8 mouse cellular contexts compared by ENCODE assay signal in the genomic region with DNA sequence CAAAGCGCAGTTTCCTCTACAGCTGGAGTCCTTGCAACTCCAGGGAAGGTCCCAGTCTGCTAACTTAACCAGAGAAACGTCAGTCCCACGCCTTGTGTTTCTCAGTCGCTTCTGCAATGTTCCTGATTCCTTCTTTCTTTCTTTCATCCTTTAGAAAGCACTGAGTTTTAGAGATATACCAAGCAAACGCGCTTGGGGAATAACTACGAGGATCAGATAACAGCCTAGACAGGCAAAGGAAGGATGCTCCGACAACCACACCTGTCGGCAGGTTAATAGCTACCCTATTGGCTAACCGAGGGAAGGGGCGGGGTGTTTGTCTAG. TPM values are rescaled to one million over a fixed set of nuclear protein-coding genes. Genes with fewer than 3 reads are reported as not detected.
DNase-seq lines count a peak whose midpoint lies in the region; ATAC-seq and TF ChIP-seq lines count a peak whose summit lies in the region.

No protein-coding gene starts in this region.

- H3K27ac ChIP-seq in kidney, embryonic 15.5 days = peak overlapping the region; percentile 99
- H3K27ac ChIP-seq in bone marrow, adult 2 months (ENCODE audit: control insufficient read depth, insufficient read depth, low read depth, low read length, poor library complexity) = peak overlapping the region; percentile 41; the same call in 1 of the 2 replicates
- H3K27ac ChIP-seq in forebrain, embryonic 15.5 days (replicated peaks) = peak overlapping the region; percentile 73
- H3K27ac ChIP-seq in liver, embryonic 11.5 days (ENCODE audit: low read depth, low read length) = peak overlapping the region; percentile 6
- H3K27ac ChIP-seq in stomach, embryonic 14.5 days (ENCODE audit: low read length) = no peak overlapping the region; the same call in 1 of the 2 replicates

- TF ChIP-seq CTCF in bone marrow, adult 2 months (IDR thresholded peaks at IDR 0.05; ENCODE audit: control insufficient read depth, insufficient read depth, low read length) = no peak

- peaks cover 51% of the 10 kb centered on the region for H3K36me3 ChIP-seq in kidney, embryonic 15.5 days
- peaks cover 21% of the 10 kb centered on the region for H3K36me3 ChIP-seq in forebrain, embryonic 15.5 days
- peaks cover 15% of the 10 kb centered on the region for H3K36me3 ChIP-seq in liver, embryonic 11.5 days (ENCODE audit: control insufficient read depth, insufficient read depth, low read length)
- H3K36me3 ChIP-seq in stomach, embryonic 14.5 days (ENCODE audit: control insufficient read depth, insufficient read depth, low read length) = peaks cover 10% of the 10 kb centered on the region

- no peak for TF ChIP-seq POLR2A in bone marrow, adult 2 months (IDR thresholded peaks at IDR 0.05; ENCODE audit: borderline replicate concordance, control insufficient read depth, low read depth, low read length)

- H3K9me3 ChIP-seq in kidney, embryonic 15.5 days (replicated peaks) = no peaks in the 10 kb centered on the region
- no peaks in the 10 kb centered on the region for H3K9me3 ChIP-seq in forebrain, embryonic 15.5 days
- no peaks in the 10 kb centered on the region for H3K9me3 ChIP-seq in liver, embryonic 11.5 days (ENCODE audit: control insufficient read depth, low read length)
- H3K9me3 ChIP-seq in stomach, embryonic 14.5 days (ENCODE audit: control insufficient read depth, low read depth, low read length) = no peaks in the 10 kb centered on the region

- no peaks in the 10 kb centered on the region for H3K27me3 ChIP-seq in kidney, embryonic 15.5 days
- no peaks in the 10 kb centered on the region for H3K27me3 ChIP-seq in forebrain, embryonic 15.5 days
- no peaks in the 10 kb centered on the region for H3K27me3 ChIP-seq in liver, embryonic 11.5 days (replicated peaks; ENCODE audit: control insufficient read depth, insufficient read depth, low read length)
- no peaks in the 10 kb centered on the region for H3K27me3 ChIP-seq in stomach, embryonic 14.5 days (ENCODE audit: control insufficient read depth, insufficient read depth, low read length)

- ATAC-seq in kidney, embryonic 15.5 days (replicated peaks; ENCODE audit: low FRiP score) = peak; percentile 0; the same call in 1 of the 2 replicates
- ATAC-seq in forebrain, embryonic 15.5 days (replicated peaks) = peak; percentile 0; the same call in 1 of the 2 replicates
- no peak for ATAC-seq in liver, embryonic 11.5 days (replicated peaks; ENCODE audit: low FRiP score)
- ATAC-seq in stomach, embryonic 14.5 days (ENCODE audit: insufficient number of reproducible peaks, insufficient read depth, low FRiP score, low read depth) = no peak

- peak overlapping the region; percentile 99 for H3K4me3 ChIP-seq in kidney, embryonic 15.5 days (replicated peaks)
- peak overlapping the region; percentile 47 for H3K4me3 ChIP-seq in bone marrow, adult 2 months (replicated peaks; ENCODE audit: control insufficient read depth, low read depth, low read length)
- H3K4me3 ChIP-seq in forebrain, embryonic 15.5 days = peak overlapping the region; percentile 74
- peak overlapping the region; percentile 99 for H3K4me3 ChIP-seq in liver, embryonic 11.5 days (ENCODE audit: low read depth, low read length)
- peak overlapping the region; percentile 91 for H3K4me3 ChIP-seq in stomach, embryonic 14.5 days (ENCODE audit: low read depth, low read length)

- H3K4me1 ChIP-seq in kidney, embryonic 15.5 days = peaks cover 38% of the 10 kb centered on the region
- H3K4me1 ChIP-seq in bone marrow, adult 2 months (ENCODE audit: control insufficient read depth, insufficient read depth, low read length) = peaks cover 5% of the 10 kb centered on the region
- H3K4me1 ChIP-seq in forebrain, embryonic 15.5 days = peaks cover 40% of the 10 kb centered on the region
- peaks cover 29% of the 10 kb centered on the region for H3K4me1 ChIP-seq in liver, embryonic 11.5 days (replicated peaks; ENCODE audit: control insufficient read depth, insufficient read depth, low read length)
- peaks cover 27% of the 10 kb centered on the region for H3K4me1 ChIP-seq in stomach, embryonic 14.5 days (ENCODE audit: control insufficient read depth, insufficient read depth, low read length)

- under 1% methylated on average over 11 of the region's 11 CpGs for WGBS in kidney, embryonic 15.5 days
- 0% methylated on average over 11 of the region's 11 CpGs for WGBS in bone marrow, adult 2 months
- under 1% methylated on average over 11 of the region's 11 CpGs for WGBS in forebrain, embryonic 15.5 days
- WGBS in liver, embryonic 11.5 days = 0% methylated on average over 11 of the region's 11 CpGs
- 2% methylated on average over 11 of the region's 11 CpGs for whole genome bisulfite sequencing in stomach, embryonic 14.5 days

- no peak for DNase-seq in kidney, postnatal 14 days
- no peak for DNase-seq in liver, embryonic 11.5 days (ENCODE audit: low spot score)
- DNase-seq in layer of hippocampus, adult 11-12 months (ENCODE audit: low spot score) = no peak
- no peak for DNase-seq in adrenal gland, adult (ENCODE audit: inconsistent age in 2 of 2, low spot score in 1 of 2)

- H3K9ac ChIP-seq in kidney, embryonic 15.5 days = peak overlapping the region; percentile 24; the same call in 1 of the 2 replicates
- peak overlapping the region; percentile 27; the same call in 1 of the 2 replicates for H3K9ac ChIP-seq in forebrain, embryonic 15.5 days (replicated peaks)
- H3K9ac ChIP-seq in liver, embryonic 11.5 days (ENCODE audit: low read depth, low read length) = 0 out of 2 replicates have a peak overlapping the region, but pooled peaks have one; percentile 20
- no peak overlapping the region for H3K9ac ChIP-seq in stomach, embryonic 14.5 days (replicated peaks; ENCODE audit: low read depth, low read length)

- H3K4me2 ChIP-seq in kidney, embryonic 15.5 days = peak overlapping the region; percentile 75
- peak overlapping the region; percentile 71 for H3K4me2 ChIP-seq in forebrain, embryonic 15.5 days (replicated peaks)
- H3K4me2 ChIP-seq in liver, embryonic 11.5 days = peak overlapping the region; percentile 90
- peak overlapping the region; percentile 54 for H3K4me2 ChIP-seq in stomach, embryonic 14.5 days (replicated peaks; ENCODE audit: low read depth, low read length)

RNA-seq across cellular contexts. Expression of gene Cnot3, which starts 0.8 kb away (rescaled TPM):
- 60.6 and 66.5 TPM in 2 replicates for polyA plus RNA-seq in kidney, embryonic 15.5 days (2015; fragmentation: Nextera tagmentation; extraction: Ambion mirVana)
- polyA plus RNA-seq in bone marrow, adult 2 months (2011; ENCODE audit: insufficient read depth, insufficient read length, low replicate concordance, missing spikeins) = 72.1 and 112 TPM in 2 replicates
- 49.5 and 51.7 TPM in 2 replicates for polyA plus RNA-seq in forebrain, embryonic 15.5 days (2015; fragmentation: Nextera tagmentation; extraction: Ambion mirVana)
- 69.6 and 76.5 TPM in 2 replicates for polyA plus RNA-seq in liver, embryonic 11.5 days (2014; fragmentation: Nextera tagmentation; extraction: Ambion mirVana)
- 58.3 and 59.5 TPM in 2 replicates for polyA plus RNA-seq in stomach, embryonic 14.5 days (2014; fragmentation: Nextera tagmentation; extraction: Ambion mirVana)

RNA-seq across cellular contexts. Expression of gene Prpf31, which starts 14.5 kb away (rescaled TPM):
- polyA plus RNA-seq in kidney, embryonic 15.5 days (2015; fragmentation: Nextera tagmentation; extraction: Ambion mirVana) = 110 and 116 TPM in 2 replicates
- polyA plus RNA-seq in bone marrow, adult 2 months (2011; ENCODE audit: insufficient read depth, insufficient read length, low replicate concordance, missing spikeins) = 26.4 and 45.2 TPM in 2 replicates
- polyA plus RNA-seq in forebrain, embryonic 15.5 days (2015; fragmentation: Nextera tagmentation; extraction: Ambion mirVana) = 108 TPM in 2 replicates
- polyA plus RNA-seq in liver, embryonic 11.5 days (2014; fragmentation: Nextera tagmentation; extraction: Ambion mirVana) = 136 and 137 TPM in 2 replicates
- polyA plus RNA-seq in stomach, embryonic 14.5 days (2014; fragmentation: Nextera tagmentation; extraction: Ambion mirVana) = 85.3 and 94.4 TPM in 2 replicates

RNA-seq across cellular contexts. Expression of gene Tfpt, which starts 14.6 kb away (rescaled TPM):
- polyA plus RNA-seq in kidney, embryonic 15.5 days (2015; fragmentation: Nextera tagmentation; extraction: Ambion mirVana) = 22.6 and 23.9 TPM in 2 replicates
- 12.2 and 42.0 TPM in 2 replicates for polyA plus RNA-seq in bone marrow, adult 2 months (2011; ENCODE audit: insufficient read depth, insufficient read length, low replicate concordance, missing spikeins)
- polyA plus RNA-seq in forebrain, embryonic 15.5 days (2015; fragmentation: Nextera tagmentation; extraction: Ambion mirVana) = 33.8 and 37.4 TPM in 2 replicates
- polyA plus RNA-seq in liver, embryonic 11.5 days (2014; fragmentation: Nextera tagmentation; extraction: Ambion mirVana) = 21.5 and 24.1 TPM in 2 replicates
- polyA plus RNA-seq in stomach, embryonic 14.5 days (2014; fragmentation: Nextera tagmentation; extraction: Ambion mirVana) = 22.3 and 22.4 TPM in 2 replicates

RNA-seq across cellular contexts. Expression of gene Leng1, which starts 21.3 kb away (rescaled TPM):
- 18.1 and 18.7 TPM in 2 replicates for polyA plus RNA-seq in kidney, embryonic 15.5 days (2015; fragmentation: Nextera tagmentation; extraction: Ambion mirVana)
- polyA plus RNA-seq in bone marrow, adult 2 months (2011; ENCODE audit: insufficient read depth, insufficient read length, low replicate concordance, missing spikeins) = 5.5 and 9.8 TPM in 2 replicates
- polyA plus RNA-seq in forebrain, embryonic 15.5 days (2015; fragmentation: Nextera tagmentation; extraction: Ambion mirVana) = 15.7 and 16.5 TPM in 2 replicates
- 13.4 and 13.5 TPM in 2 replicates for polyA plus RNA-seq in liver, embryonic 11.5 days (2014; fragmentation: Nextera tagmentation; extraction: Ambion mirVana)
- 14.0 and 14.1 TPM in 2 replicates for polyA plus RNA-seq in stomach, embryonic 14.5 days (2014; fragmentation: Nextera tagmentation; extraction: Ambion mirVana)

RNA-seq across cellular contexts. Expression of gene Ndufa3, which starts 27.1 kb away (rescaled TPM):
- polyA plus RNA-seq in kidney, embryonic 15.5 days (2015; fragmentation: Nextera tagmentation; extraction: Ambion mirVana) = 500 and 505 TPM in 2 replicates
- polyA plus RNA-seq in bone marrow, adult 2 months (2011; ENCODE audit: insufficient read depth, insufficient read length, low replicate concordance, missing spikeins) = 372 and 377 TPM in 2 replicates
- polyA plus RNA-seq in forebrain, embryonic 15.5 days (2015; fragmentation: Nextera tagmentation; extraction: Ambion mirVana) = 378 and 431 TPM in 2 replicates
- 375 and 405 TPM in 2 replicates for polyA plus RNA-seq in liver, embryonic 11.5 days (2014; fragmentation: Nextera tagmentation; extraction: Ambion mirVana)
- 517 and 630 TPM in 2 replicates for polyA plus RNA-seq in stomach, embryonic 14.5 days (2014; fragmentation: Nextera tagmentation; extraction: Ambion mirVana)

Comparison
In these comparisons a context has a peak if more than half of its experiments do, and no peak if none do; other contexts are left out.
1. ATAC-seq: peak in kidney, embryonic 15.5 days (single experiment) and forebrain, embryonic 15.5 days (single experiment); none in liver, embryonic 11.5 days (single experiment) and stomach, embryonic 14.5 days (single experiment).
2. H3K4me3 ChIP-seq: peak in every context shown above with its lines; median percentile 99 in kidney, embryonic 15.5 days; 99 in liver, embryonic 11.5 days; 91 in stomach, embryonic 14.5 days; 74 in forebrain, embryonic 15.5 days; 47 in bone marrow, adult 2 months.
3. Peak in every context shown above with its lines, with median percentiles within 50 percentile points of each other: H3K4me2 ChIP-seq.